Mouse (Mus musculus) heart, adult 2 months (tissue): ENCODE measurements at regions not wholly inside any gene's neighbourhood (a gene's known extent, or its start where the extent isn't known, plus 50 kb on each side); places are given as distances from the start of the nearest gene placed in this dataset.

ENCODE experiments used
- DNase-seq, 2 experiments: peaks; one replicate each; pipeline ENCODE4 v3.0.0; 2021
- H3K27ac ChIP-seq: fragments of 200-600 bp; 2 replicates; pipeline ENCODE4 v1.8.1; 2022
- H3K27me3 ChIP-seq: fragments of 200-500 bp; 2 replicates; pipeline ENCODE4 v1.6.1; 2012; ENCODE audit warnings: mild to moderate bottlenecking, low read length, inconsistent platforms, mixed read lengths; ENCODE audit not compliant: control insufficient read depth, insufficient read depth
- H3K36me3 ChIP-seq: fragments of 200-500 bp; 2 replicates; pipeline ENCODE4 v1.6.1; 2012; ENCODE audit warnings: low read length, inconsistent platforms; ENCODE audit not compliant: control insufficient read depth, insufficient read depth
- H3K4me1 ChIP-seq: fragments of 200-500 bp; 2 replicates; pipeline ENCODE4 v1.6.1; 2011; ENCODE audit warnings: low read length; ENCODE audit not compliant: control insufficient read depth, insufficient read depth
- H3K4me3 ChIP-seq: fragments of 200-600 bp; 2 replicates; pipeline ENCODE4 v1.8.1; 2022
- H3K79me2 ChIP-seq: fragments of 200-500 bp; replicated peaks from 2 replicates; pipeline ENCODE4 v1.6.1; 2012; ENCODE audit warnings: mild to moderate bottlenecking, inconsistent platforms, low read length, moderate library complexity, mixed read lengths; ENCODE audit not compliant: control insufficient read depth, insufficient read depth
- H3K9ac ChIP-seq: fragments of 200-500 bp; 2 replicates; pipeline ENCODE4 v1.6.1; 2012; ENCODE audit warnings: low read depth, mild to moderate bottlenecking, control low read depth, inconsistent platforms, low read length, mixed read lengths
- CTCF ChIP-seq: fragments of 200-600 bp; IDR thresholded peaks from 2 replicates; pipeline ENCODE4 v1.8.1; 2022; ENCODE audit warnings: antibody characterized with exemption, mild to moderate bottlenecking, moderate library complexity
- EP300 ChIP-seq: fragments of 200-500 bp; IDR thresholded peaks from 2 replicates; pipeline ENCODE4 v1.6.1; 2011; ENCODE audit warnings: low read depth, low read length, control low read depth; ENCODE audit not compliant: insufficient read depth
- POLR2A ChIP-seq: fragments of 200-500 bp; IDR thresholded peaks from 2 replicates; pipeline ENCODE4 v1.6.1; 2011; ENCODE audit warnings: mild to moderate bottlenecking, low read depth, low read length, control low read depth; ENCODE audit not compliant: insufficient read depth
- WGBS: fragments of 180-500 bp; shearing (Covaris S2); methylation state at CpG from one replicate; pipeline ENCODE4 v1.1.7; 2018; 5-methylcytosine and 5-hydroxymethylcytosine counted together
- intact Hi-C: fragments of 180-260 bp; cut with DNase I; formaldehyde crosslinking; loops from one replicate; pipeline ENCODE4 v1.15.1; 2025

GRCm38 (mm10) chr1:75612083-75612720 is 66.1 kb downstream of the Slc4a3 start:
- Histone ChIP-seq H3K27ac (no peak overlapping the region), H3K79me2 (no peaks in the 10 kb centered on the region), H3K36me3 (no peaks in the 10 kb centered on the region), H3K4me3 (no peak overlapping the region), H3K27me3 (0 out of 2 replicates have a peak, but pooled peaks cover 1% of the 10 kb centered on the region), H3K9ac (no peak overlapping the region), H3K4me1 (no peaks in the 10 kb centered on the region)
- intact Hi-C loops = no loop called here
- WGBS = 87% methylated on average over 13 of the region's 13 CpGs
- DNase-seq = no peak
- TF ChIP-seq EP300 (no peak), POLR2A (no peak), CTCF (no peak)

DNA sequence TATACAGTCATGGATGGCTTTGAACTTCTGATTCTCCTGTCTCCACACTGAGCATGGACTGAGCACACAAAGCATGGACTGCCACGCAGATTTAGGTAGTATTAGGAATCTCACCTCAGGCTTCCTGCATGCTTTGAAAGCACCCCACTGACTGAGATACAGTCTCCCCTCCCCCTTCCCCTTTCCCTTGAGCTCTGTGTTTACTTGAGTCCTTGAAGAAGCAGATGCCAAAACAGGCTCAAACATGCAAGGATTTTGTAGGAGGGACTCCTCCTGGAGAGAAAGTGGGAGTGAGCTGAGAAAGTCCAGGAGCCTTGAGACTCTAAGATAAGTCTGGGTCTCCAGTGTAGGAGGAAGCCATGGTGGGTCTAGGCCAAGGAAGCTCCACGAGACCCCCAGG is 67.1 kb downstream of the Slc4a3 start:
- Histone ChIP-seq H3K27ac (no peak overlapping the region), H3K36me3 (no peaks in the 10 kb centered on the region), H3K4me1 (no peaks in the 10 kb centered on the region), H3K27me3 (no peaks in the 10 kb centered on the region), H3K9ac (no peak overlapping the region), H3K79me2 (no peaks in the 10 kb centered on the region), H3K4me3 (no peak overlapping the region)
- WGBS = 46% methylated on average over 2 of the region's 2 CpGs
- DNase-seq = no peak
- TF ChIP-seq POLR2A (no peak), EP300 (no peak), CTCF (no peak)
- intact Hi-C loops = no loop called here

GRCm38 (mm10) chr1:75616971-75617370 is 70.9 kb downstream of the Slc4a3 start:
- no peak overlapping the region for H3K4me3 ChIP-seq
- H3K9ac ChIP-seq = no peak overlapping the region
- no peak overlapping the region for H3K27ac ChIP-seq
- intact Hi-C loops = no loop called here
- DNase-seq = no peak
- H3K36me3 ChIP-seq = no peaks in the 10 kb centered on the region
- WGBS = 90% methylated on average over 2 of the region's 2 CpGs
- no peak for TF ChIP-seq EP300
- TF ChIP-seq POLR2A = no peak
- no peak for TF ChIP-seq CTCF
- H3K27me3 ChIP-seq = no peaks in the 10 kb centered on the region
- no peaks in the 10 kb centered on the region for H3K4me1 ChIP-seq
- no peaks in the 10 kb centered on the region for H3K79me2 ChIP-seq

GRCm38 (mm10) chr1:75618367-75618790 is 72.3 kb downstream of the Slc4a3 start:
- H3K9ac ChIP-seq = no peak overlapping the region
- no peak for TF ChIP-seq EP300
- TF ChIP-seq POLR2A = no peak
- TF ChIP-seq CTCF = no peak
- no peaks in the 10 kb centered on the region for H3K36me3 ChIP-seq
- H3K4me1 ChIP-seq = no peaks in the 10 kb centered on the region
- peak in 1 of 2 experiments; percentile 10 for DNase-seq
- no peak overlapping the region; the same call in 1 of the 2 replicates for H3K27ac ChIP-seq
- intact Hi-C loops = no loop called here
- H3K27me3 ChIP-seq = no peaks in the 10 kb centered on the region
- no peaks in the 10 kb centered on the region for H3K79me2 ChIP-seq
- no peak overlapping the region for H3K4me3 ChIP-seq
- 38% methylated on average over 7 of the region's 7 CpGs for WGBS

- Histone ChIP-seq H3K36me3 (no peaks in the 10 kb centered on the region), H3K4me1 (no peaks in the 10 kb centered on the region), H3K79me2 (no peaks in the 10 kb centered on the region), H3K4me3 (no peak overlapping the region), H3K9ac (no peak overlapping the region), H3K27me3 (no peaks in the 10 kb centered on the region), H3K27ac (no peak overlapping the region)
- 81% methylated on average over 2 of the region's 2 CpGs for WGBS
- TF ChIP-seq CTCF (no peak), POLR2A (no peak), EP300 (no peak)
- DNase-seq = no peak
- intact Hi-C loops = no loop called here
Observed at GRCm38 (mm10) chr1:75630287-75630686, 84.2 kb downstream of the Slc4a3 start.

DNA sequence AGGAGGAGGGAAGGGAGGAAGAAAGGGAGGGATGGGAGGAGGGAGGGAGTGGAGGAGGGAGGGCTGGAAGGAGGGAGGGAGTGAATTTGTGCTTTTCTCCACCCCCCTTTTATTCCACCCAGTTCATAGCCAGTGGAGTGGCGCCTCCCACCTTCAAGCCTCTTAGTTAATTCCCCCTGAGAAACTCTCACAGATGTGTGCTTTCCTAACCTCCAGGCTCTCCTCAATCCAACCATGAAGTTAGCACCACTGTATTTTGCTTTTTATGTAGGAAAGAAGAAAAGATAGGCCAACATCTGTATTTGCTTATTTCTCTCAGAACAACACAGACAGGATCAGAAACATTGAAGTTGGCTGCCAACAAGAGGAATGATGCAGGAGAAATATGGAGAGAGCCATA is 85.7 kb downstream of the Slc4a3 start:
- DNase-seq = no peak
- no peak overlapping the region for H3K9ac ChIP-seq
- intact Hi-C loops = no loop called here
- no peaks in the 10 kb centered on the region for H3K79me2 ChIP-seq
- no peaks in the 10 kb centered on the region for H3K36me3 ChIP-seq
- TF ChIP-seq POLR2A (no peak), CTCF (no peak), EP300 (no peak)
- H3K27me3 ChIP-seq = no peaks in the 10 kb centered on the region
- no peak overlapping the region for H3K27ac ChIP-seq
- WGBS = 75% methylated on average over 1 of the region's 1 CpGs
- H3K4me1 ChIP-seq = no peaks in the 10 kb centered on the region
- H3K4me3 ChIP-seq = no peak overlapping the region
